Mouse (Mus musculus) MEL (cell line): ENCODE measurements at regions not wholly inside any gene's neighbourhood (a gene's known extent, or its start where the extent isn't known, plus 50 kb on each side); places are given as distances from the start of the nearest gene placed in this dataset.

Source experiments
- DNase-seq: peaks from one replicate; pipeline ENCODE4 v3.0.0; 2011; ENCODE audit warnings: low read depth, low spot score
- H3K27ac ChIP-seq: 2 replicates; pipeline ENCODE4 v1.5.1; 2012; ENCODE audit warnings: low read depth, mild to moderate bottlenecking, control low read depth, low read length, moderate library complexity; ENCODE audit not compliant: control insufficient read depth
- H3K27me3 ChIP-seq, 2 experiments: fragments of 150-350 bp in 1 of 2; sonication (generic) in 1 of 2; 2 replicates each; pipeline ENCODE4 v1.6.1; 2012; ENCODE audit warnings: low read length in 2 of 2, mild to moderate bottlenecking in 2 of 2, improper control_type of control experiment in 1 of 2, moderate library complexity in 1 of 2; ENCODE audit not compliant: insufficient read depth in 2 of 2, control insufficient read depth in 1 of 2
- H3K36me3 ChIP-seq, 2 experiments: 2 replicates each; pipeline ENCODE4 v1.6.1; 2012 to 2014; ENCODE audit warnings: low read length in 2 of 2, improper control_type of control experiment in 1 of 2, inconsistent platforms in 1 of 2, mild to moderate bottlenecking in 1 of 2; ENCODE audit not compliant: insufficient read depth in 2 of 2, control insufficient read depth in 1 of 2
- H3K4me1 ChIP-seq, 2 experiments: fragments of 150-350 bp in 1 of 2; sonication (generic) in 1 of 2; 2 replicates each; pipeline ENCODE4 v1.6.1; 2012; ENCODE audit warnings: low read length in 2 of 2, improper control_type of control experiment in 1 of 2, mild to moderate bottlenecking in 1 of 2; ENCODE audit not compliant: insufficient read depth in 2 of 2, control insufficient read depth in 1 of 2
- H3K4me3 ChIP-seq, 2 experiments: fragments of 150-350 bp in 1 of 2; sonication (generic) in 1 of 2; 2 replicates each; pipeline ENCODE4 v1.5.1; 2012; ENCODE audit warnings: low read depth in 2 of 2, low read length in 2 of 2, mild to moderate bottlenecking in 2 of 2, moderate library complexity in 2 of 2, control low read depth in 1 of 2, improper control_type of control experiment in 1 of 2; ENCODE audit not compliant: control insufficient read depth in 1 of 2, insufficient read depth in 1 of 2
- H3K79me2 ChIP-seq: 2 replicates; pipeline ENCODE4 v1.6.1; 2012; ENCODE audit warnings: mild to moderate bottlenecking, low read length, moderate library complexity; ENCODE audit not compliant: control insufficient read depth, poor library complexity, insufficient read depth
- H3K9ac ChIP-seq: 2 replicates; pipeline ENCODE4 v1.6.1; 2012; ENCODE audit warnings: low read depth, mild to moderate bottlenecking, control low read depth, low read length, moderate library complexity; ENCODE audit not compliant: control insufficient read depth, poor library complexity, severe bottlenecking
- H3K9me3 ChIP-seq: fragments of 150-350 bp; sonication (generic); replicated peaks from 2 replicates; pipeline ENCODE4 v1.6.1; 2012; ENCODE audit warnings: mild to moderate bottlenecking, low read length, improper control_type of control experiment, moderate library complexity; ENCODE audit not compliant: insufficient read depth
- CHD1 ChIP-seq: IDR thresholded peaks from 2 replicates; pipeline ENCODE4 v1.6.1; 2012; ENCODE audit warnings: low read depth, mild to moderate bottlenecking, inconsistent platforms, low read length, improper control_type of control experiment
- CHD2 ChIP-seq: IDR thresholded peaks from 2 replicates; pipeline ENCODE4 v1.6.1; 2011; ENCODE audit warnings: low read length, improper control_type of control experiment
- E2F4 ChIP-seq: IDR thresholded peaks from 2 replicates; pipeline ENCODE4 v1.6.1; 2011; ENCODE audit warnings: low read depth, low read length, improper control_type of control experiment, borderline replicate concordance
- ELF1 ChIP-seq: IDR thresholded peaks from 2 replicates; pipeline ENCODE4 v1.6.1; 2014; ENCODE audit warnings: low read depth, mild to moderate bottlenecking, inconsistent platforms, low read length, improper control_type of control experiment, moderate library complexity
- ETS1 ChIP-seq: IDR thresholded peaks from 2 replicates; pipeline ENCODE4 v1.6.1; 2012; ENCODE audit warnings: low read depth, mild to moderate bottlenecking, inconsistent platforms, low read length, improper control_type of control experiment, moderate library complexity
- GABPA ChIP-seq: IDR thresholded peaks from 2 replicates; pipeline ENCODE4 v1.6.1; 2012; ENCODE audit warnings: low read depth, mild to moderate bottlenecking, inconsistent platforms, low read length, improper control_type of control experiment, moderate library complexity
- GATA1 ChIP-seq: IDR thresholded peaks from 2 replicates; pipeline ENCODE4 v1.6.1; 2011; ENCODE audit warnings: low read depth, low read length, improper control_type of control experiment
- HCFC1 ChIP-seq: IDR thresholded peaks from 2 replicates; pipeline ENCODE4 v1.6.1; 2012; ENCODE audit warnings: low read depth, mild to moderate bottlenecking, inconsistent platforms, low read length, improper control_type of control experiment, moderate library complexity
- JUND ChIP-seq: IDR thresholded peaks from 2 replicates; pipeline ENCODE4 v1.6.1; 2011; ENCODE audit warnings: low read depth, mild to moderate bottlenecking, improper control_type of control experiment, low read length
- MAX ChIP-seq: IDR thresholded peaks from 2 replicates; pipeline ENCODE4 v1.6.1; 2011; ENCODE audit warnings: low read length, improper control_type of control experiment
- NELFE ChIP-seq: IDR thresholded peaks from 2 replicates; pipeline ENCODE4 v1.6.1; 2011; ENCODE audit warnings: low read depth, low read length, improper control_type of control experiment
- POLR2A ChIP-seq, 2 experiments: IDR thresholded peaks; 2 replicates each; pipeline ENCODE4 v1.6.1; 2011 to 2012; ENCODE audit warnings: low read length in 2 of 2, mild to moderate bottlenecking in 2 of 2, control low read depth in 1 of 2, improper control_type of control experiment in 1 of 2, low read depth in 1 of 2, moderate library complexity in 1 of 2; ENCODE audit not compliant: control insufficient read depth in 1 of 2, insufficient read depth in 1 of 2, poor library complexity in 1 of 2
- POLR2AphosphoS2 ChIP-seq: IDR thresholded peaks from 2 replicates; pipeline ENCODE4 v1.6.1; 2011; ENCODE audit warnings: low read length, improper control_type of control experiment
- RAD21 ChIP-seq: IDR thresholded peaks from 2 replicates; pipeline ENCODE4 v1.6.1; 2011; ENCODE audit warnings: mild to moderate bottlenecking, low read depth, low read length, improper control_type of control experiment
- SMC3 ChIP-seq: IDR thresholded peaks from 2 replicates; pipeline ENCODE4 v1.6.1; 2011; ENCODE audit warnings: low read depth, low read length, improper control_type of control experiment
- TAL1 ChIP-seq: IDR thresholded peaks from 2 replicates; pipeline ENCODE4 v1.6.1; 2012; ENCODE audit warnings: mild to moderate bottlenecking, inconsistent platforms, low read length, moderate library complexity, mixed read lengths
- UBTF ChIP-seq: IDR thresholded peaks from 2 replicates; pipeline ENCODE4 v1.6.1; 2012; ENCODE audit warnings: low read depth, mild to moderate bottlenecking, inconsistent platforms, low read length, improper control_type of control experiment, moderate library complexity, borderline replicate concordance; ENCODE audit not compliant: insufficient read depth
- ZMIZ1 ChIP-seq: IDR thresholded peaks from 2 replicates; pipeline ENCODE4 v1.6.1; 2012; ENCODE audit warnings: low read depth, mild to moderate bottlenecking, inconsistent platforms, low read length, improper control_type of control experiment, moderate library complexity

DNA sequence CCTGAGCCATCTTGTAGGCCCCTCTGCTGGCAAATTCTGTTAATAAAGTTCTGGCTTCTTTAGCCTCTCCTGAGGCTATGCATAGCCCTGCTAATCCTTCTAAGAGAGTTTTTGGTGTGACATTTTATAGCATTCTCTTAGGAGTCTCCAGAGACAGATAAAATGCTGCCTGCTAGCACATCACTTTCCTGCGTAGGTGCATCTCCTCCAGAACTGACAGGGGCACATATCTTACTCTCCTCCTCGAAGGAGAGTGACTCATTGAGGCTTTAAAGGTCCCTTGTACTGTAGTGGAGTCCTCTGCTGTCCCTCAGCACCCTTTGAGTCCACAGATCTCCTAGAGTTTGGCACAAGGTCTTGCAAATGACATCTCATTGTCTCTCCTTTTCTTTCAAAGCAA is 132.6 kb upstream of the Zbtb20 start:
- Histone ChIP-seq H3K79me2 (no peaks in the 10 kb centered on the region), H3K27me3 (no peaks in the 10 kb centered on the region), H3K36me3 (no peaks in the 10 kb centered on the region), H3K4me1 (no peaks in the 10 kb centered on the region), H3K9me3 (no peaks in the 10 kb centered on the region), H3K4me3 (no peak overlapping the region), H3K27ac (no peak overlapping the region), H3K9ac (no peak overlapping the region)
- DNase-seq = no peak
- TF ChIP-seq CHD1 = no peak
- no peak for TF ChIP-seq SMC3
- no peak for TF ChIP-seq GATA1
- TF ChIP-seq ELF1 = no peak
- no peak for TF ChIP-seq RAD21
- TF ChIP-seq ETS1 = no peak
- no peak for TF ChIP-seq ZMIZ1
- TF ChIP-seq TAL1 = no peak
- TF ChIP-seq HCFC1 = no peak
- TF ChIP-seq JUND = no peak
- TF ChIP-seq POLR2AphosphoS2 = no peak
- TF ChIP-seq CHD2 = no peak
- TF ChIP-seq NELFE = no peak
- TF ChIP-seq POLR2A (IDR thresholded peaks at IDR 0.05; ENCODE audit: control insufficient read depth in 1 of 2, insufficient read depth in 1 of 2, low read depth in 1 of 2, low read length in 2 of 2, poor library complexity in 1 of 2) = no peak

DNA sequence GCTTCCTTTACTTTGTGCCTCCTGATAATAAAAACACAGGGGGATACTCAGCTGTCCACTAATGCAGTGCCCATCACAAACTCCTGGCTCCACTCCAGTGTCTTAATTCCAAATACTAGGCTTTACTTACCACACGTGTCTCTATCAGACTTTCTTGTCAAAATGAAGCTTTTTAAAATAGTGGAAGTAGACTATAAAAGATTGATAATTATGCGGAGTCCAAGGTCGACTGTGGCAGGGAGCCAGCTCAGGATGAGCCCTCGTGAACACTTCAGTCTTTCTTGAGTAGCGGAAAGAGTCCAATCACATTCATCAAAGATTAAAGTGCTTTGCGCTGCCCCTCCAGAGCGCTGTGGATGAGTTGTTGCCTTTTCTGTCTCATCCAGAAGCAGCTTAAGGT is 147.9 kb upstream of the Zbtb20 start:
- no peaks in the 10 kb centered on the region for H3K79me2 ChIP-seq
- H3K9me3 ChIP-seq = no peaks in the 10 kb centered on the region
- H3K27ac ChIP-seq = no peak overlapping the region
- H3K4me3 ChIP-seq = no peak overlapping the region
- no peaks in the 10 kb centered on the region for H3K27me3 ChIP-seq
- H3K9ac ChIP-seq = no peak overlapping the region
- TF ChIP-seq MAX (no peak), GABPA (no peak), CHD1 (no peak), HCFC1 (no peak), ELF1 (no peak), UBTF (no peak), CHD2 (no peak), POLR2AphosphoS2 (no peak), E2F4 (no peak), TAL1 (no peak)
- no peaks in the 10 kb centered on the region for H3K4me1 ChIP-seq
- H3K36me3 ChIP-seq = no peaks in the 10 kb centered on the region
- DNase-seq = no peak
